Mouse (Mus musculus) kidney, postnatal 36 days (tissue): ENCODE results near the gene Ranbp9.
"Not testable (repeated sequence)": the region's sequence is repeated elsewhere in the genome, so short reads cannot be mapped to it uniquely, and the experiment has no call there.

ENCODE experiments used
- DNase-seq, 2 experiments: peaks; one replicate each; pipeline ENCODE4 v3.0.0; 2021 to 2022; ENCODE audit warnings: mixed read lengths in 2 of 2

Gene Ranbp9

GRCm38 (mm10) chr13:43495645-43496044 lies 14.6 kb upstream of the Ranbp9 start:
- DNase-seq = no peak

- DNase-seq = no peak
Observed at GRCm38 (mm10) chr13:43493725-43494124, 12.6 kb upstream of the Ranbp9 start.

- DNase-seq = no peak
Observed at GRCm38 (mm10) chr13:43493058-43493481, 12.0 kb upstream of the Ranbp9 start.

GRCm38 (mm10) chr13:43486501-43487213 lies 5.6 kb upstream of the Ranbp9 start:
- no peak for DNase-seq

GRCm38 (mm10) chr13:43485278-43485976 lies 4.3 kb upstream of the Ranbp9 start:
- DNase-seq = no peak

GRCm38 (mm10) chr13:43482782-43483181 lies 1.7 kb upstream of the Ranbp9 start:
- DNase-seq = no peak

GRCm38 (mm10) chr13:43481859-43482245 lies 770 bp upstream of the Ranbp9 start:
- DNase-seq = peak in 1 of 2 experiments; percentile 19

GRCm38 (mm10) chr13:43480595-43480956 lies 506 bp downstream of the Ranbp9 start:
- DNase-seq = no peak

GRCm38 (mm10) chr13:43479767-43480571 lies 1.1 kb downstream of the Ranbp9 start:
- DNase-seq = peak; percentile 23 to 46

GRCm38 (mm10) chr13:43479024-43479705 lies 1.9 kb downstream of the Ranbp9 start:
- DNase-seq = no peak

GRCm38 (mm10) chr13:43478586-43478985 lies 2.5 kb downstream of the Ranbp9 start:
- DNase-seq = peak in 1 of 2 experiments; percentile 41

GRCm38 (mm10) chr13:43477098-43477697 lies 3.9 kb downstream of the Ranbp9 start:
- DNase-seq = no peak

- DNase-seq = no peak
Observed at GRCm38 (mm10) chr13:43476226-43476625, 4.9 kb downstream of the Ranbp9 start.

- no peak for DNase-seq
Observed at GRCm38 (mm10) chr13:43474722-43475121, 6.4 kb downstream of the Ranbp9 start.

GRCm38 (mm10) chr13:43471861-43472260 lies 9.2 kb downstream of the Ranbp9 start:
- DNase-seq = not testable (repeated sequence)

GRCm38 (mm10) chr13:43469607-43470006 lies 11.5 kb downstream of the Ranbp9 start:
- DNase-seq = no peak

GRCm38 (mm10) chr13:43464605-43465004 lies 16.5 kb downstream of the Ranbp9 start:
- no peak for DNase-seq

GRCm38 (mm10) chr13:43457161-43457560 lies 23.9 kb downstream of the Ranbp9 start:
- DNase-seq = no peak

- DNase-seq = no peak
Observed at GRCm38 (mm10) chr13:43454431-43454830, 26.7 kb downstream of the Ranbp9 start.

- no peak for DNase-seq
Observed at GRCm38 (mm10) chr13:43452843-43453605, 28.1 kb downstream of the Ranbp9 start.

GRCm38 (mm10) chr13:43452177-43452576 lies 28.9 kb downstream of the Ranbp9 start:
- DNase-seq = no peak

- DNase-seq = no peak
Observed at GRCm38 (mm10) chr13:43450686-43451085, 30.4 kb downstream of the Ranbp9 start.
